Mouse (Mus musculus) stomach, embryonic 16.5 days (tissue): ENCODE results near the gene Col6a6. TPM values are rescaled to one million over a fixed set of nuclear protein-coding genes. Genes with fewer than 3 reads are reported as not detected.
A peak's percentile ranks its signal among the peaks of the same experiment; 100 is the strongest.
"Not testable (repeated sequence)": the region's sequence is repeated elsewhere in the genome, so short reads cannot be mapped to it uniquely, and the experiment has no call there.

ENCODE experiments used
- ATAC-seq: fragments of 200-750 bp; cut with Nextera tagmentation; 2 replicates; pipeline ENCODE4 v1.8.0; 2017; ENCODE audit warnings: moderate number of reproducible peaks, moderate TSS enrichment; ENCODE audit not compliant: insufficient read depth, low FRiP score
- H3K27ac ChIP-seq: fragments of 300-500 bp; sonication (generic); 2 replicates; pipeline ENCODE4 v1.5.1; 2014; ENCODE audit warnings: low read length
- H3K27me3 ChIP-seq: fragments of 300-500 bp; sonication (generic); 2 replicates; pipeline ENCODE4 v1.6.1; 2014; ENCODE audit warnings: low read length, control low read depth, mixed read lengths; ENCODE audit not compliant: control insufficient read depth, insufficient read depth
- H3K36me3 ChIP-seq: fragments of 300-500 bp; sonication (generic); 2 replicates; pipeline ENCODE4 v1.6.1; 2014; ENCODE audit warnings: low read length; ENCODE audit not compliant: control insufficient read depth, insufficient read depth
- H3K4me1 ChIP-seq: fragments of 300-500 bp; sonication (generic); 2 replicates; pipeline ENCODE4 v1.6.1; 2014; ENCODE audit warnings: low read length, control low read depth, mixed read lengths; ENCODE audit not compliant: control insufficient read depth, insufficient read depth
- H3K4me2 ChIP-seq: fragments of 300-500 bp; sonication (generic); 2 replicates; pipeline ENCODE4 v1.6.1; 2014; ENCODE audit warnings: low read depth, low read length, mixed read lengths
- H3K4me3 ChIP-seq: fragments of 300-500 bp; sonication (generic); replicated peaks from 2 replicates; pipeline ENCODE4 v1.5.1; 2014; ENCODE audit warnings: mild to moderate bottlenecking, low read length
- H3K9ac ChIP-seq: fragments of 300-500 bp; sonication (generic); 2 replicates; pipeline ENCODE4 v1.6.1; 2014; ENCODE audit warnings: low read length
- H3K9me3 ChIP-seq: fragments of 300-500 bp; sonication (generic); replicated peaks from 2 replicates; pipeline ENCODE4 v1.6.1; 2016; ENCODE audit warnings: low read length, control low read depth; ENCODE audit not compliant: control insufficient read depth
- WGBS: fragments of 180-500 bp; shearing (Covaris S2); extraction: QIAGEN DNeasy Blood & Tissue Kit; methylation state at CpG from one replicate; pipeline ENCODE4 v1.1.7; 2014; 5-methylcytosine and 5-hydroxymethylcytosine counted together
- polyA plus RNA-seq: library from polyadenylated mRNA; unstranded; fragments of >200 nt; fragmentation: Nextera tagmentation; extraction: Ambion mirVana; gene quantifications from 2 replicates; pipeline ENCODE4 v1.2.1, GENCODE M21; 2015

The Col6a6 gene
- polyA plus RNA-seq, 1 experiment from 2014 or later, result 3.1 TPM

- not testable (repeated sequence) for H3K4me2 ChIP-seq, H3K9ac ChIP-seq, H3K27ac ChIP-seq, ATAC-seq, H3K27me3 ChIP-seq, H3K9me3 ChIP-seq, H3K4me1 ChIP-seq, H3K36me3 ChIP-seq, H3K4me3 ChIP-seq
- WGBS, result 44% methylated on average over 5 of the region's 5 CpGs
Measured at GRCm38 (mm10) chr9:105841386-105841785, 13.4 kb upstream of the Col6a6 start.

DNA sequence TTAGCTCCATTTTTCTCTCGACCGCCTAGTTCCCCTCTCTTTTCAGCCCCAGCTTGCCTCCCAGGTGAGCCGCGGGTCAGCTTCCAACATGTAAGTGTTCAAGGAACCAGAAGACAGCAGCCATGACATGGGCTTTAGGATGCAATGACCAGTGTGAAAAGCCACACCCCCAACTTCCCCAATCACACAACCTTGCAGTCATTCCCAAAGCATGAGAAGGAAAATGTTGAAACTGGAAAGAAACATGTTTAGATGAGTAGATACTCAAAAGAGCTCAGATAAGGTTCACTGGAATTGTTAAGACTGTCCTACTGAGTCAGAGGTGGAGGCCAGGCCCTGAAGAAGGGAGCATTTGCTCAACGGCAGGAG is 11.2 kb upstream of the Col6a6 start:
- Histone ChIP-seq H3K9ac (no peak overlapping the region), H3K9me3 (no peaks in the 10 kb centered on the region), H3K4me3 (no peak overlapping the region), H3K27ac (no peak overlapping the region), H3K36me3 (no peaks in the 10 kb centered on the region), H3K27me3 (no peaks in the 10 kb centered on the region), H3K4me2 (no peak overlapping the region), H3K4me1 (peaks cover 3% of the 10 kb centered on the region; the same call in 1 of the 2 replicates)
- WGBS, result 90% methylated on average over 5 of the region's 5 CpGs
- no peak for ATAC-seq

GRCm38 (mm10) chr9:105838396-105839146 is 10.6 kb upstream of the Col6a6 start:
- Histone ChIP-seq H3K4me3 (no peak overlapping the region), H3K9me3 (no peaks in the 10 kb centered on the region), H3K27me3 (no peaks in the 10 kb centered on the region), H3K27ac (no peak overlapping the region), H3K9ac (no peak overlapping the region), H3K36me3 (no peaks in the 10 kb centered on the region), H3K4me2 (no peak overlapping the region), H3K4me1 (peaks cover 3% of the 10 kb centered on the region; the same call in 1 of the 2 replicates)
- no peak for ATAC-seq
- whole genome bisulfite sequencing, result 81% methylated on average over 4 of the region's 4 CpGs

GRCm38 (mm10) chr9:105835587-105835986 is 7.6 kb upstream of the Col6a6 start:
- 52% methylated on average over 7 of the region's 7 CpGs for WGBS
- no peak for ATAC-seq
- no peaks in the 10 kb centered on the region for H3K9me3 ChIP-seq
- H3K36me3 ChIP-seq, result no peaks in the 10 kb centered on the region
- no peak overlapping the region for H3K4me3 ChIP-seq
- no peak overlapping the region for H3K9ac ChIP-seq
- H3K4me2 ChIP-seq, result no peak overlapping the region
- no peaks in the 10 kb centered on the region for H3K27me3 ChIP-seq
- no peak overlapping the region for H3K27ac ChIP-seq
- H3K4me1 ChIP-seq, result peaks cover 3% of the 10 kb centered on the region; the same call in 1 of the 2 replicates

GRCm38 (mm10) chr9:105834799-105835198 is 6.8 kb upstream of the Col6a6 start:
- no peaks in the 10 kb centered on the region for H3K27me3 ChIP-seq
- H3K4me3 ChIP-seq, result no peak overlapping the region
- H3K27ac ChIP-seq, result no peak overlapping the region
- WGBS, result 46% methylated on average over 4 of the region's 4 CpGs
- no peaks in the 10 kb centered on the region for H3K9me3 ChIP-seq
- H3K9ac ChIP-seq, result no peak overlapping the region
- no peak overlapping the region for H3K4me2 ChIP-seq
- no peak for ATAC-seq
- H3K4me1 ChIP-seq, result peaks cover 3% of the 10 kb centered on the region; the same call in 1 of the 2 replicates
- no peaks in the 10 kb centered on the region for H3K36me3 ChIP-seq

DNA sequence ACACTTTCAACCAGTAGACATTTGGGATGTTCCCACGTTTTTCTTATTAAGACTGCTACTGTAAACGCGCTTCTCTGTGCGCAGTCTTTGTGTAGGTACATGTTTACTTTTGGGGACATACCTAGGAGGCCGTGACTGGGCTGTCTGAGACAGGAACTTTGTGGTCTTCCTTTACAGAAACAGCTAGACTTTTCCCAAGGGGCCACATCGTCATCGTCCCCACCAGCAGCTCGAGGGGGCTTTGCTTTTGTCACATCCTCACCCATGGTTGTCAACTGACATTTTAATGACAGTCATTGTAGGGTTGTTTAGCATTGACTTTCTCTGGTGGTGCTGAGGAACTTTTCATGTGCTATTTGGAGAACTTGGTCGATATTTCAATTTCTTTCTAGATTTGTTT is 3.3 kb upstream of the Col6a6 start:
- Histone ChIP-seq H3K36me3 (no peaks in the 10 kb centered on the region), H3K4me3 (no peak overlapping the region), H3K27ac (no peak overlapping the region), H3K27me3 (no peaks in the 10 kb centered on the region), H3K4me2 (no peak overlapping the region), H3K9me3 (no peaks in the 10 kb centered on the region), H3K4me1 (peaks cover 9% of the 10 kb centered on the region), H3K9ac (no peak overlapping the region)
- ATAC-seq, result no peak
- WGBS, result 82% methylated on average over 9 of the region's 9 CpGs

DNA sequence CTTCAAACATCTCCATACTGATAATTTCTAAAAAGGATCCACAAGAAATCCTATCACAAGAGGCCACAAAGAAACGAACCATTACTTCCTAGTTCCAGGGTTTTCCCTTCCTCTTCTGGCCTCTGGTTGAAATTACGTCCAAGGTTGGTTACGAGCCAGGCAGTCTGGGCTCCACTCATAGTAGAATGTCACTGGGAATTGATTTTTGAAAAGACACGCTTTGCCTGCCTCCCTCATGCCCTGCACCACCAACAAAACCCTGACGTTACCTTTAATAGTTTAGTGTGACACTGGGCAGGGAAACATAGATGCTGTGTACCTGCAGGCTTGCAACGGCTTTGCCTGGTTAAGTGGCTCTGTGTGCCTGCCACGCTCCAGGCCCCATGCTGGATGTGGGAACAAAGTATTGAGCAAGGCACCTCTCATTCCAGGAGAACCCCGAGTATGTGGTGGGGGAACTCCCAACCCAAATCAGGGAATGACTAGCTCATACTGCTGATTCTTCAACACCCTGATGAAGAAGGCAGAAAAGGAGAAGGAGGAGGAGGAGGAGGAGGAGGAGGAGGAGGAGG is 798 bp downstream of the Col6a6 start:
- Histone ChIP-seq H3K27me3 (no peaks in the 10 kb centered on the region), H3K36me3 (no peaks in the 10 kb centered on the region), H3K4me1 (peaks cover 6% of the 10 kb centered on the region), H3K4me2 (peak overlapping the region; percentile 54), H3K9ac (no peak overlapping the region), H3K27ac (no peak overlapping the region), H3K4me3 (no peak overlapping the region), H3K9me3 (no peaks in the 10 kb centered on the region)
- ATAC-seq, result no peak
- WGBS, result 55% methylated on average over 8 of the region's 8 CpGs

GRCm38 (mm10) chr9:105820711-105821110 is 7.2 kb downstream of the Col6a6 start:
- H3K4me2 ChIP-seq, result no peak overlapping the region
- no peak overlapping the region for H3K27ac ChIP-seq
- H3K9me3 ChIP-seq, result no peaks in the 10 kb centered on the region
- no peak overlapping the region for H3K9ac ChIP-seq
- ATAC-seq, result no peak
- no peaks in the 10 kb centered on the region for H3K4me1 ChIP-seq
- 74% methylated on average over 6 of the region's 6 CpGs for WGBS
- H3K36me3 ChIP-seq, result no peaks in the 10 kb centered on the region
- no peak overlapping the region for H3K4me3 ChIP-seq
- no peaks in the 10 kb centered on the region for H3K27me3 ChIP-seq

GRCm38 (mm10) chr9:105819155-105819709 is 8.7 kb downstream of the Col6a6 start:
- H3K4me2 ChIP-seq, result no peak overlapping the region
- no peak for ATAC-seq
- no peaks in the 10 kb centered on the region for H3K27me3 ChIP-seq
- no peak overlapping the region for H3K27ac ChIP-seq
- no peaks in the 10 kb centered on the region for H3K9me3 ChIP-seq
- no peak overlapping the region for H3K9ac ChIP-seq
- WGBS, result 69% methylated on average over 29 of the region's 29 CpGs
- H3K4me3 ChIP-seq, result no peak overlapping the region
- no peaks in the 10 kb centered on the region for H3K36me3 ChIP-seq
- H3K4me1 ChIP-seq, result no peaks in the 10 kb centered on the region
